Mouse (Mus musculus) CD8-positive naive resting alpha-beta T cell, adult 2 months (primary cell): ENCODE data around the gene Shisa6.
"Not testable (repeated sequence)": the region's sequence is repeated elsewhere in the genome, so short reads cannot be mapped to it uniquely, and the experiment has no call there.

Source experiments
- DNase-seq, 2 experiments: peaks; one replicate each; pipeline ENCODE4 v3.0.0; 2022; ENCODE audit warnings: low read depth in 2 of 2, low spot score in 2 of 2

Gene Shisa6

DNA sequence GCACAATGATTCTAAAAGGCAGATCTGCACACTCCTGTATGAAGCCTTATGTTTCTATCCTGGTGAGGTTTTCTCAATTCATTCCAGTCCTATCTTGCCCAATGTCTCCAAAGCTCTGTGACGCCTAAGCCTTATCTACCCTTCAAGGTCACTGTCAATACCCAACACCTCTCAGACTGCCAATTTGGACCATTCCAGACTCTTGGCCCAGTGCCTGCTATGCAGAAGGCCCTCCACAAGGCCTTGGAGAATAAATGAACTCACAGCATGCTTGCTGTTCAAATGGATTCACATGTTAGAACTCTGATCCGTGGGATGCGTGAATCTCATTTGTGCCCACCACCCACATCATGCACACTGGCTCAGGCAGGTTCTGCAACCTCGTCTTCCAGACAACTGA is 38.0 kb downstream of the Shisa6 start:
- no peak for DNase-seq

DNA sequence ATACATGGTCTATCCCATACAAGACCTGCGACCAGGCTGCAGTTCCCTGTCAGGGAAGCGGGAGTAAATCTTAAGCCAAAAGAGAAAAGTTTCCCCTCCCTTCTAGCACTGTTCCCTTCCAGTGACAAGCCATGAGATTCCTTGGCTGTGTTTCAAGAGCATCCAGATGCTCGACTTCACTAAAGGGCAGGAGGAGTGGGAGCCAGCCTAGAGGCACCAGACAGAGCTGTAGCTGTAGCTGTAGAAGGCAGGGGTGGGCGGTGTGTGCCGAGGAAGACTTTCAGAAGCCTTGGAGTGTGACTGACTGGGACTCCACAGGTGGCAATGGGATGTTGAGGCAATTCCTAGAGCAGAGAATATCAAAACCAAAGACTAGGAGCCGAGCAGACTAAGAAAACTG is 43.3 kb downstream of the Shisa6 start:
- no peak for DNase-seq

DNA sequence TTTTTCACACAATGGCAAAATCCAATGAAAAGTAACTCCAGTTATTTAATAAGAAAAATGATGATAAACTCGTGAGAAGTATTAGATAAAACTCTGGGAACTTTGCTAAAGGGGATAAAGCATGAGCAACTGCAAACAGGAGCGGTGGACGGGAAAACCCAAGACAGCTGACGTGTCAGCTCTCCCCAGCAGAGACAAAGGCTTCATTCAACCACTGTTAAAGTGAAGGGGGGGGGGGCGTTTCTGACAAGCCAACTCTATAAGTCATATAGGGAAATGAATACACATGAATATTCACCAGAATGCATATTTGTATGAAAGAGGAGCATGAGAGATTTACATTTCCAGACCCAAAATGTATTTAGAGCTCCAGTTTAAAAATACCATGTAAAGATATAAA is 83.1 kb downstream of the Shisa6 start:
- DNase-seq = no peak

DNA sequence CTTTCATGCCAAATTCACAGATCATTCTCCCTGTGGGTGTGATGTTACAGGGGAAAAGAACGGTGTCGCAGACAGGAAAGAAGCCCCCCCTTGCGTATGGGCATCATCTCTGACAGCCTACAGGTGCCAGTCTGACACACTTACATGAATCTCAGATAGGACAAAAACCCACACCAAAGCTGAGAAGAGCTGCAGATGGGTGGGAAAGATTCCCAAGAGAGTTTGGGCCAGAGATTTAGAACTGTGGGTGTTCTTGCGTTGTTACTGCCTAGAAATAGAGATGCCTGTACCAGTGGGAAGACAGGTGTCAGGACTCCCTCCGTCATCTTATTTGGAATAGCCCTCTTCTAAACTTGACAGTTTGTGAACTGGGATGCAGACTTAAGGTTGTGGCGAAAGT is 99.6 kb downstream of the Shisa6 start:
- DNase-seq = no peak

DNA sequence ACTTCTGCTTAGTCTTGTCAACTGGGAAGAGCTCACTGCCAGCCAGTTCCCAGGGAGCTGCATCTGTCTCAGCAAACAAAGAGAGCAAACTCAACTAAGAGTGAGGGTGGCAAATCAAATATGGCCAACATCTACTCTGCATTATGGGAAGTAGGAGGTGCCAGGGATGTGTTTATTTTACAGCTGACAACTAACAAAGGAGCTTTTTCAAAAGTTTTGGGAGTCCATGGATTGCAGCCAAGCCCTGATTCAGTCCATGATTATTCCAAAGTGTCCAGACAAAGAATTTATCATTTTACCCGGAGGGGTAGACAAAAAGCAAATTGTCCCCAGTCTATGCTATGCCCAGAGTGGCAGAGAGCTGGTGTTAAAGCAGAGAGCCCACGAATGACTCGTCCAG is 107.5 kb downstream of the Shisa6 start:
- no peak for DNase-seq

DNA sequence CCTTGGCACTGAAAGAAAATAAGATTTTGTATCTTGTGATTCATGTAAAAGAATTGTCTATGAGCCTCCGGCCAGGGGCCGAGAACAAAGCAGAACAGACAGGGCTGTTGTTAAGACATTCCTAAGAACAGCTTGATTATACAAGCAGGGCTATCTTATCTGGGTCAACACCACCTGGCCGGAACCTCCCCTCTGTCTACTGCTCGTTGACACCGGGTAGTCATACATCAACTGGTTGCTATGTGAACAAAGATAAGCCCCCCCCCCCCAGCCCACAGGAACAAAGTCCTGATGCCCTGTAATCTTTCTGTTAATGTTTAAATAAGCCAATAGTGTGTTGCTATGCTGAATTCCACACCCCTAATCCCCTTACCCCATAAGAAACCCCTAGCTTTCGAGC is 117.0 kb downstream of the Shisa6 start:
- DNase-seq = not testable (repeated sequence)

DNA sequence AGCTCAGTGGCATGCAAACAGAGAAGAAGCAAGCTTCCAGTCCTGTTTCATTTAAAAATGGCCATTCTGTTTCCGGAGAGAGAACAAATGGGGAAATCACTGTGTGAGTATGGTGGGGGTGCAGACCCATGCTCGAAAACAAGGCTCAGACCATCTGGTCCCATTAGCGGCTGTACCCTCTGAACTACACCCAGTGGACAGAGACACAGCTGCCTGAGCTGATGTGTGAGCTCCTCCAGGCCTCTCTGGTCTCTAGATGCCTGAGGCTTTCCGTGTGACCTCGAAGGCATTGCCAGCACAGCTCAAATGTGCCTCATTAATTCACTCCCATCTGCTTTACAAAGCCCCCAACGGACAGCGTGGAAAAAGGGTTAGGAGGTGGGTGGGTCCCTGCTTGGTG is 125.7 kb downstream of the Shisa6 start:
- DNase-seq = no peak

DNA sequence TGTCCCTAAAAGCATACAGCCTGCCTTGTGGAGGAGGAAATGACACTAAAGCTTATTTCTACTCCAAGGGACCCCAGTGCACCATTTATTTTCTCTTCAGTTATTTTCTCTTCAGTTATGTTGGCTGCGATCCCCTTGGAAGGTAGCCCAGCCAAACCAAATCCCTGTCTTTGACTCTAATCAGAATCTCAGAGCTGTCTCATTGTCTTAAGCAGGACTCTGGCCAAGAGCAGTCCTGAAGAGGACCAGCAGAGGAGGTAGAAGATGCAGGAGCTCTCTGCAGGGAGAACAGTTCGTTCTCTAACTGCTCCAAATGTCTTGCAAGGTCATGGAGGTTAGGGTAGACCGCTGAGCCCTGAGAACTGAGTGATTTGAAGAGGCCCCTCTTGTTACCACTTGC is 138.2 kb downstream of the Shisa6 start:
- DNase-seq = no peak

DNA sequence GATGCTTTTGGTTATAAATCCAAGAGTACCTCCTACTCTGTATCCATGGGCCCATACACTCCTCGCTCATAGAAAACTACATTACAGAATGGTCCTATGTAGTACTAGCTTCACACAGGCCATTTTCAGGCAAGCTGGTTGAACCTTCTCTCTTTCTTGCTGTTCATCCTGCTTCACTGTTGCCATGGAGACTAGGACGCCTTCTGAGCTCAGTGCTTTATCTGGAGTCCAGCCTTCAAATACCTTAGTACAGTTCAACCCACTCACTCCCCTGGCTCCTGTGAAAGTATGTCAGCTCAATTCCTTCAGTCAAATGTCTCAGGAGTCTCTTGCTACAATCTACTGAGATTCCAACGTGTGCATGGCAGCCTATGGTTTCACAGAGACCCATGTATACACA is 154.0 kb downstream of the Shisa6 start:
- no peak for DNase-seq

DNA sequence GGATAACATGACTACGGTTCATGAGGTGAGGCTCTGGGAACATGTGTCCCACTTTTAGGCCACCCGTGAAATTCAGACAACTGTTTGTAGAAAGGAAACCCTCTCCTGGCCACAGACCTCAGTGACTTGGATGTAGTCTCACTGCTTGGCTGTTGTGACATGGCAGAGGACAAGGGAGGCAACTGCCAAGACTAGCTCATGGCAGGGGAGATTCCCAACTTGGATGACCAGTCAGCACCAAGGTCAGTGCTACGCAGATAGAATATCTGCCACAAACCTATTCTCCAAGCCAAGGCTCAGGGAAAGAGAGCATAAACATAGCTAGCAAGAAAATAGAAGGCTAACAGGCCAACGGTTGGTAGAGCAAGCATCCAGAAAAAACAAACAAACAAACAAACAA is 156.0 kb downstream of the Shisa6 start:
- DNase-seq = no peak

DNA sequence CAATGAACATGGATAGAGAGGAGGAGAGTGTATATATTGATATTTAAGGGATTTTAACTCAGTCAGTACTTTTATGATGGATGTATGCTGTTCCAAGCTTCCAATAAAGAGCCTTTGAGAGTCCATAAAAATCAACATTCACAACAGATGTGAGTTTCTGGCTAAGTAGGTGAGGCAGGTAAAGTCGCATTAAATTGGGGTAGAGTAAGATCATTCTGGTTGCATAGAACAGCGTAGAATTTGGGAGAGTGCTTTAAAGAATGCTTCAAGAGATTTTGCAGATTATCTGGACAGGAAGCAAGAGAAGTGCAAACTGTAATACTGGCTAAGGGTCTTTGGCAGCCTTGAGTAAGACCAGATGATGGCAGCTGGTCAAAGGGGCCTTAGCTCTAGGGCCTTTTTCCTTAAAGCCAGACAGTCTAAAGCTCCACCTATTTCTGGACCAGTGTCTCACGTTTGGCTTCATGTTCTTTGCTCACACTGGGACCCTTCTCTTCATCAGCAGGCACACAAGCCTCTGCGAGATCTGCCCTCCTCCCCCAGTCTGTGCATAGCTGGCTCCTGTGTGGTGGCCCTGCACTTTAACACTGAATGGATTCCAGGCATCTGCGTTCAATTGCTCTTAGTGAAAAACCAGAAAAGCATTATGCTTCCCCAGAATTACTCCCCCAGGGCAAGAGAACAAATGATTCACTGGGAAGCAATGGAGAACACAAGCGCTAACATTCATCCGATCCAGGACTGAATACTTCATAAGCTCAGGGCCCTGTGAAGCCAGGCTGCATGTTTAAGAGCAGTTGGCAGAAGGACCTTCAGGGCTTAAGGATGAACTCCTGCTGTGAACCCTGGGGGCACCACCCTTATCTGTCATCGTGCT is 158.7 kb downstream of the Shisa6 start:
- no peak for DNase-seq

DNA sequence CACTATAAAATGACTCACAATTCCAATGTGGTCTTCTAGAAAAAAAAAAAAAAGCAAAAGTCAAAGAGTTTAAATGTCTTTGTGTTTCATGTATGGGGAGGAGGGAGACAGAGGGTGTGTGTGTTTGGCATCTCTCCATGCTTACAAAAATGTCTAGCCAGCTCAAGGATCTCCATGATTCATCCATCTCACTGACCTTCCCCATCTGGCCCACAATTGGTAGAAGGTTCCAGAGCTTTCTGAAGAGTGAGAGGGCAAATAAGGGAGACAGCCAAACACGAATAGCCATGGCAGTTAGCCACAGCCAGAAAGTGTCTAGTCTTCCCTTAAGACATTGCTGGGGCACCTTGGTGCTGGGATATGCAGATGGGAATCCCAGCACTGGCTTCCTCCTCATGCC is 166.0 kb downstream of the Shisa6 start:
- no peak for DNase-seq

DNA sequence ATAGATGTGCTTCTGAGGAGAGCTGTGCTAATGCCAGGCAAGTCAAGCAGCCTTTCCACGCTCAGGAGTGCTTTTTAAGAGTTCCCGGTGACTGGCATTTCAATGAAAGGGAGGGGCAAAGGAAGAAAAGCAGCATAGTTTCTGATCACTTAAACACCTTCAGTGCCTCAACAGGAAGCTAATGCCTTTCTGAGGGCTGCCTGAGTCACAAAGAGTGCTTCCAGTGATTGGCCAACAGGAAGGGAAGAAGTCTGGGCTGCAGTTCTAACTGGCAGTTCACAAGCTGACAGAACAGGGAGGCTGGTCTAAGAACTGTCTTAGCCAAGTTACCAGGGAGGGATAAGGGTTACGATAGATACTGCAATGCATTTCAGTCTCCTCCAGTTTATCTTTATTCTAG is 180.9 kb downstream of the Shisa6 start:
- no peak for DNase-seq

DNA sequence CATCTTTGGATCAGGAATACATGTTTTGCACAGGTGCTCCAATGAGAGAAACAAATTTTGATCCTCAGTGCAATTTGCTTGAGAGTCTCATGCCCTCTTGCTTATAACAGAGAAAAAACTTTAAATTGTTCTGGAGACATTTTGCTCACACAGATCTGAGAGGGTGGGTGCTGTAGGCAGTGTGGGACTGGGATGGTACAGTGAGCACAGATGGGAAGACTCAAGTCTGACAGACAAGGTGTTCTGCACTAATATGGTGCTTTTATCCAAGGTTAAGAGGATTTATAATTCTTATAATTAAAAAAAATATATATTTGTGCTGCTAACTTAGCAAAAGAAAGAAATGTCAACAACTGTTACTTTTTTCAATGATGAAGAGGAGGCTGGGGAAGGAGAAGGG is 189.5 kb downstream of the Shisa6 start:
- DNase-seq = no peak

DNA sequence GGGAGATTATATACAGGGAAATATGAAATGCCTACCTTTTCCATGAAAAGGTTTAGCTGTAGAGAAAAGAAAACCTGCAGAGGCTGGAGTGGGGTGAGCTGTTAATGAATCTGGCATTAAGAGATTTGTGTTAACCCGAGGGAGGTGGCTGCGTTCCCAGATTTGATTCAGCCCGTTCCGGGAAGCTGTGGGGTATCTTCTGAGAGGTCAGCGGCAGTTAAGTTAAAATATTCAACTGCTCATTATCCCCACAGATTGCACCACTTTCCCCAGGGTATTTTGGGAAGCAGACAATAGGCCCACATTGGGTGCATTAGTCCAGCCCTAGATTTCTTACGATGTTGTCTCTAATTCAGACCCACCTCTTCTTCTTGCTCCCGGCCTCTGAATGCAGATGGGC is 213.0 kb downstream of the Shisa6 start:
- no peak for DNase-seq

DNA sequence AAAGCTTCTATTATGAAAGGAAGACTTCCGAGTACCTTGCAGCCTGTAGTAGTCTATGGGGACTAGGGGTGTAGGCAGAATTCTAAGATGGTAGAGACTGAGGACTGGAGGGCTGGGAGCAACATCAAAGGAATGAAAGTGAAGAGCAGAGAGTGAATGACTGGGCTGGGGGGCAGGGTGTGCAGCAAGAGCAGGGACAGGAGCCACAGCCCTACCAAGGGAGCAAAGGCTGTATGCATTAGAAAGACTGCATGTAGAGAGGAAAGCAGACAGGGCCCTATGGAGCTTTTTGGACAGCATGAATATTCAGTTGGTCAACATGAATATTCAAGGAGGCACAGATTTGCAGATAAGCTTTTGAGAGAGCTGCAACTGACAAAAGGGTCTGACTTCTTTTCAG is 221.4 kb downstream of the Shisa6 start:
- DNase-seq = no peak

DNA sequence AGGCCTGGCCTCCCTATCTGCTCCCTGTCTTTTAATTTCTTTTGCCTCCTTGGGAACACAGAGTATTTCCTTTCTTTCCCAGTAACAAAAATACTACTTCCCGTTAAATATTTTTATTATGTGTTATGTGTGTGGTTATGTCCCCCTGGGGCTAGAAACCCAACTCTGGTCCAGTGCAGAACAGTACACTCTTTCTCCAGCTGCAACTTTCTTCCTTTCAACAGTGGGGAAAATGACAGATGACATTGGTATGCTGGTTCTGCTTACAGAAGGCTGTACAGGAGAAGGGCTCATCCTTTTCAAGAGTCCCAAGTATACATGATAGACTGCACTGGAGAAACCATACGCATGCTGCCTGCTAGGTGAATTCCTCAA is 251.1 kb downstream of the Shisa6 start:
- DNase-seq = no peak

DNA sequence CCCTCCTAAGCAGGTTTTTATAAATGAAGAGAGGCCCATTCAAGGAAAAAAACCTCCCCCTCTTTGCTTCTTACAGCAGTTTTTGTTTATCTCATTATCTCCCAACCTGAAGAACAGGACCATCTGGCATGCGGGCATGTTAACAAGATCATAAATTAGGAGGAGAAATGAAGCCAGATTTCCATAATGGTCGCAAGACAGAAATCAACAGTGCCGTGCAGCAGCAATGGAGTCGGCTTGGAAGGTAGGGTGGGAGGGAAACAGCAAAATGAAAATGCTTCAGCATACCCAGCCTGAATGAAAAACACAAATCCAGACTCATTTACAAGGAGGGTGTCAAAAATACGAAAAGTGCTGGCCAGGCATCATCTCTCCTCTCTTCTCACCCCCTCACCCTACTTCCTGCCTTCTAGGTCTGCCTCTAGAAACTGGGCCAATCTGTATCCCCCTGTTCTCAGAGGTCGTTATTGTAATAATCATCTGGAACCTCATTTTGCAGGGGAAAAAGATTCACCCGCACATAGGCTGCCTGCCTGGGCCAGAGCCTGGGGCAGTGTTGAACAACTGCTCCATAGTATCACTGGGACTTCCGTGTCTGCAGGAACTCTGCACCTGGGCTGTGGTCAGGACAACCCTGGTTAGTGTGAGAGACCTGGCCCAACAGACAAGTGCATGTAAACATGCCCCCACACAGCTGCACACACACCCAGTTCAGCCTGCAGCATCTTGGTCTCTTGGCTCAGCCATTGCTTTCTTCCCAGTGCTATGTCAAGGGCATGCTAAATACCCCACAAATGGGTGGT is 251.7 kb downstream of the Shisa6 start:
- no peak for DNase-seq

DNA sequence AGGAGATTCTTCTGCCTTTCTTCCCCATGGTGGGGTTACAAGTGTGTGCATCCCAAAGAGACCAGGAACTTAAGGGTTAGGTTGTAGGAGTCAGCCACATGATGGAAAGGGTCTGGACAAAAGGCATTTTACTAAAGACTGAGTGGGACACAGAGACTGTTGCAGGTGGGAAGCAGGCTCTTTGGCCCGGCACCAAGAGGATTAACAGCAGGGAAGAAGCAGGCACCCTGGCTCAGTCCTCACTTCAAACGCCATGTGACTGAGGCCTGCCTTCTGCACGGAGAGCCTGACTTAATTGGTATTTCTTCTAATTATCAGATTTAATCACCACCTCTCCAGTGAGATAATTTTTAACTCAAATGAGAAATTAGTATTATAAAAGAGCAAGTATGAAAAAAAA is 258.7 kb downstream of the Shisa6 start:
- DNase-seq = no peak

DNA sequence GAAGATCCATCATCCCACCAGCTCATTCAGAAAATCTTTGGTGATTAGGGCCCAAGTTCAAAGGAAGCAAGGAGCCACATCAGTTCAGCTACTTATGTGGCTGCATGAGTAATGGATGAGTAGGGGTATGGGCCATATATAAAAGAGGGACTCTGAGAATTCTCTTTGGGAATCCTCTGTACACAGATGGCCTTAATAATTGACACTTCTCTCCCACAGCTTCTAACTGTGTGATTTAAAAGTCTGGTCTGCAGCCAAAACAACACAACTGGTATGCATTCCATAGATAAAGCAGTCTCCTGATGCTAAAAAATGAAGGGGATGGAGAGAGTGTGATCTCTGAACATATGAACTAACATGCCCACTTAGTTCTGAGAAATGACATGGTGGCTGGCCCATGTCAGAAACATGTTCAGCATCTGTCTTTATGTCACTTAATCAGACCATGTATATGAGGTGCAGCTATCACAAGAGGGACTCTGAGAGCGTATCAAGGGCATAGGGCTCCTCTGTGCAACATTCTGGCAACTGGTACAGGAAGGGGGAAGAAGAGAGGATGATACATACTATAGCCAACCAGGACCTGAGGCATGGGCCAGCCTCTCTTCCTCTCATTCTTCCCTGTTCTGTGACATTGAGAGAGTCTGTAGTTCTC is 260.3 kb downstream of the Shisa6 start:
- DNase-seq = no peak

DNA sequence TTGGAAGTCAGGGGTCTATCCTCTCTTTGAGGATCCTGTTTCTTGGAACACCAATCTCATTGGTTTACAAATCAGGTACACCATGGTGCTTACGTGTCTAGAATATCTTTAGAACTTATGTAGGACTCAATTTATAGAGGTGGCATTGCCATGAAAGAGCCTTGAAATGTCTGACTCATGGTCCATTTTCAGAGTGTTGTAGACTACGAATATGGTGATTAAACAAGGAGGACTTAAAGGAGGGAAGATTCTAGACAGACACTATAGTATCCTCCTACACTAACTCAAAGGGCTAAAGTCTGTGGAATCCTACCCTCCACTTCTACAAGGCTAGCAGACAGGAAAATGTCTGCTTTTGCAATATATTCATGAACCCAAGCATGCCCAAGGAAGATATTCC is 265.6 kb downstream of the Shisa6 start:
- DNase-seq = no peak

DNA sequence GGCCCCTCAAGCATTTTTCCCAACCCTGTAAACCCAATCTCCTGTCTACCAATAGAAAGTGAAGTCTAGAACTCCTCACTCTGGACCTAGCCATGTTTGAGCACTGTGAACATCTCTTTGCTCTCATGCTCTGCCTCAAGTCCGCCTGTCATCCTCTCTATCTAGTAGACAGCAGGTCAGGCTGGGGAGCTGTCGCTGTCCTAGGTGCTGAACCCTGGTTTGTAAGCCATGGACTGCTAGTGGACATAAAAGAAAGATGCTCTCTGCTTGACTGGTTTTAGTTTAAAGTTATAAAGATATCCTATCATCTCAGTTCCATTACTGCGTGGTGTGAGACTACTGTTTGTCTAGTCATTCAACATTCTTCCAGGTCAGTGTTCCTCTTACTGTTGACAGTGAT is 266.9 kb downstream of the Shisa6 start:
- DNase-seq = no peak
